In the genomic region with DNA sequence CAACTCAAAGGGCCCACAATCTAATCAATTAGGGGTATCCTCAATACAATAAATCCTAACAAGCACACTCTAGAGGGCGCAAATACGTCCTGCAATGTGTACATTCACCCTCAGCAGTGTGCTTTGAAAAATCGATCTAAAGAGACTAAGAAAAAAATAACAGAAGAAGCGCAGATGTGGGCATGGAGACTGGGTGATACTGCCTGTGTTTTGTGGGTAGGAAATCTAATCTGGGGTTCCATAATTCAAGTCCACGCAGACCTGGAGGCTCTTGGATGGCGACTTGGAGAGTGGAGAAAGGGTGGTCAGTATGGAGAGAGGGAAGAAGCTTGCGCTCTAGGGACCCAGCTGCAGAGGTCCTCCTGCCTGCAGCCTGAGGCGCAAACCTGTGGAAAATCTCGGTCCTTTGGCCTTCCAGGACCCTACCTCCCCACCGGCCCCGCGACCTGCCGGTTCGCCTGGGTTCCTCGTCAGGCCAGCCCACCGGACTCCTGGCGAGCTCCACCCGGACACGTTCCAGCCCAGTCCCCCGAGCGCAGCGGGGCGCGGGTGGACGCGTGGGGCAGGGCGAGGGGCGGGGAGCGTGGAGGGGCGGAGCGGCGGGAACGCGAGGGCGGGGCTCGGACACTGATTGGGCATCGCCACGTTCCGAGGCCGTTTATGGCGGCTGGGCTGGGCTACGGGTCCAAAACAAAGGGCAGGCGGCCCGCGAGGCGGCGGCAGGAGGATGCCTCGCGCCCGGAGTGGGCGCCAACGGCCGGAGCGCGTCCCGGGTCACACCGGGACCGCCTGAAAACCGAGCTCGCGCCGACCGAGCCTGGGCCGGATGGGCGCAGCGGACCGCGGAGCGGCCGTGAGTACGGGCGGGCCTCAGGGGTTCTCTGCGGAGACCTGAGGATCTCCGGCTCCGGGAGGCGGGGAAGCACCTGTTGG, we compare ENCODE assay signal across 7 mouse cellular contexts. TPM values are rescaled to one million over a fixed set of nuclear protein-coding genes. Genes with fewer than 3 reads are reported as not detected.
DNase-seq lines count a peak whose midpoint lies in the region; ATAC-seq and TF ChIP-seq lines count a peak whose summit lies in the region.

A gene (plus strand): TSS at position 186 of the 933 bp plus-strand sequence.

- H3K4me1 ChIP-seq in intestine, embryonic 16.5 days (ENCODE audit: control insufficient read depth, insufficient read depth, low read length) = 0 out of 2 replicates have a peak, but pooled peaks cover 3% of the 10 kb centered on the region
- H3K4me1 ChIP-seq in limb, embryonic 10.5 days = peaks cover 19% of the 10 kb centered on the region
- H3K4me1 ChIP-seq in midbrain, embryonic 12.5 days = peaks cover 12% of the 10 kb centered on the region
- H3K4me1 ChIP-seq in small intestine, adult 2 months (ENCODE audit: control insufficient read depth, insufficient read depth, insufficient read length, low read length) = no peaks in the 10 kb centered on the region

- H3K9me3 ChIP-seq in intestine, embryonic 16.5 days (ENCODE audit: control insufficient read depth, low read length) = no peaks in the 10 kb centered on the region
- no peaks in the 10 kb centered on the region for H3K9me3 ChIP-seq in limb, embryonic 10.5 days (replicated peaks)
- no peaks in the 10 kb centered on the region for H3K9me3 ChIP-seq in midbrain, embryonic 12.5 days

- H3K27ac ChIP-seq in intestine, embryonic 16.5 days (ENCODE audit: low read length) = peak within 1 kb of the TSS; percentile 82
- peak within 1 kb of the TSS; percentile 98 for H3K27ac ChIP-seq in limb, embryonic 10.5 days
- H3K27ac ChIP-seq in midbrain, embryonic 12.5 days (replicated peaks) = peak within 1 kb of the TSS; percentile 87
- H3K27ac ChIP-seq in small intestine, adult 2 months (ENCODE audit: insufficient read depth, low read depth, low read length) = no peak within 1 kb of the TSS

- peak; percentile 96 for DNase-seq in adrenal gland, adult 2 months
- DNase-seq in embryo, embryonic 11 days = peak; percentile 93
- peak; percentile 82 to 89 for DNase-seq in gastrocnemius, postnatal 4 days (ENCODE audit: low spot score in 2 of 2)
- DNase-seq in limb, embryonic 10.5 days (ENCODE audit: low spot score) = peak; percentile 95

- no peak for TF ChIP-seq CTCF in small intestine, adult 2 months (IDR thresholded peaks at IDR 0.05; ENCODE audit: extremely low read depth, insufficient read length, insufficient replicate concordance, low read depth, low read length)

- ATAC-seq in intestine, embryonic 16.5 days = peak; percentile 98
- peak; percentile 96 for ATAC-seq in midbrain, embryonic 12.5 days (ENCODE audit: low FRiP score, low read depth)

- no peaks in the 10 kb centered on the region for H3K27me3 ChIP-seq in intestine, embryonic 16.5 days (replicated peaks; ENCODE audit: control insufficient read depth, insufficient read depth, low read length)
- H3K27me3 ChIP-seq in limb, embryonic 10.5 days (ENCODE audit: low read depth, poor library complexity, severe bottlenecking) = no peaks in the 10 kb centered on the region
- no peaks in the 10 kb centered on the region for H3K27me3 ChIP-seq in midbrain, embryonic 12.5 days
- H3K27me3 ChIP-seq in small intestine, adult 2 months (ENCODE audit: control insufficient read depth, insufficient read depth, low read length) = no peaks in the 10 kb centered on the region

- peak within 1 kb of the TSS; percentile 77 for H3K9ac ChIP-seq in intestine, embryonic 16.5 days (ENCODE audit: low read depth, low read length)
- peak within 1 kb of the TSS; percentile 91 for H3K9ac ChIP-seq in midbrain, embryonic 12.5 days (replicated peaks)

- H3K36me3 ChIP-seq in intestine, embryonic 16.5 days (ENCODE audit: control insufficient read depth, insufficient read depth, low read length) = no peaks in the 10 kb centered on the region
- peaks cover 34% of the 10 kb centered on the region for H3K36me3 ChIP-seq in limb, embryonic 10.5 days
- peaks cover 27% of the 10 kb centered on the region for H3K36me3 ChIP-seq in midbrain, embryonic 12.5 days
- H3K36me3 ChIP-seq in small intestine, adult 2 months (ENCODE audit: control insufficient read depth, insufficient read depth, low read length) = no peaks in the 10 kb centered on the region

- WGBS in intestine, embryonic 16.5 days = under 1% methylated on average over 72 of the region's 76 CpGs
- under 1% methylated on average over 76 of the region's 76 CpGs for WGBS in limb, embryonic 10.5 days
- WGBS in midbrain, embryonic 12.5 days = under 1% methylated on average over 69 of the region's 76 CpGs
- WGBS in small intestine, adult 2 months = 1% methylated on average over 76 of the region's 76 CpGs

- 0 out of 2 replicates have a peak, but pooled peaks have one; percentile 49 for TF ChIP-seq POLR2A in small intestine, adult 2 months (IDR thresholded peaks at IDR 0.05; ENCODE audit: low read depth, low read length)

- peak within 1 kb of the TSS; percentile 88 for H3K4me2 ChIP-seq in intestine, embryonic 16.5 days (ENCODE audit: low read depth, low read length)
- peak within 1 kb of the TSS; percentile 67 for H3K4me2 ChIP-seq in midbrain, embryonic 12.5 days (replicated peaks)

- peak within 1 kb of the TSS; percentile 80 for H3K4me3 ChIP-seq in intestine, embryonic 16.5 days (ENCODE audit: low read length)
- H3K4me3 ChIP-seq in limb, embryonic 10.5 days = peak within 1 kb of the TSS; percentile 91
- H3K4me3 ChIP-seq in midbrain, embryonic 12.5 days = peak within 1 kb of the TSS; percentile 77
- peak within 1 kb of the TSS; percentile 76 for H3K4me3 ChIP-seq in small intestine, adult 2 months (ENCODE audit: low read depth, low read length)

RNA-seq across cellular contexts. Expression of the gene that starts here (rescaled TPM):
- total RNA-seq in adrenal gland, adult 2 months (2021) = 1 to 10 TPM; 6.6 TPM
- 8.3 and 10.0 TPM in 2 replicates for polyA plus RNA-seq in adrenal gland, adult 2 months (2012; rRNA removed)
- total RNA-seq in gastrocnemius, postnatal 4 days (2021) = 1 to 10 TPM; 4.9 to 6.1 TPM
- polyA plus RNA-seq in intestine, embryonic 16.5 days (2015; fragmentation: Nextera tagmentation; extraction: Ambion mirVana) = 9.1 and 9.9 TPM in 2 replicates
- polyA plus RNA-seq in limb, embryonic 10.5 days (2016; fragmentation: Nextera tagmentation; extraction: Ambion mirVana) = 90.3 and 107 TPM in 2 replicates
- 128 and 129 TPM in 2 replicates for polyA plus RNA-seq in midbrain, embryonic 12.5 days (2016; fragmentation: Nextera tagmentation; extraction: Ambion mirVana)
- polyA plus RNA-seq in small intestine, adult 2 months (2012; rRNA removed) = 0.37 and 0.60 TPM in 2 replicates
